Mouse (Mus musculus) layer of hippocampus, adult 2 months (tissue): Measurements from ENCODE around the gene Gas2. TPM values are rescaled to one million over a fixed set of nuclear protein-coding genes. Genes with fewer than 3 reads are reported as not detected.

Experiments used
- DNase-seq, 2 experiments: peaks; one replicate each; pipeline ENCODE4 v3.0.0; 2022; ENCODE audit warnings: low spot score in 2 of 2
- H3K27ac ChIP-seq: fragments of 200-600 bp; 2 replicates; pipeline ENCODE4 v1.8.1; 2022
- H3K4me3 ChIP-seq: fragments of 200-600 bp; 2 replicates; pipeline ENCODE4 v1.8.1; 2022; ENCODE audit warnings: mild to moderate bottlenecking
- CTCF ChIP-seq: fragments of 200-600 bp; conservative IDR thresholded peaks from 2 replicates; pipeline ENCODE4 v1.8.1; 2022; ENCODE audit warnings: antibody characterized with exemption, mild to moderate bottlenecking, moderate library complexity
- total RNA-seq, 2 experiments: library from RNA; stranded (reverse); gene quantifications; 2 replicates each; pipeline ENCODE4 v1.2.3; 2021

The Gas2 gene
- total RNA-seq, 2 experiments from 2014 or later, result 28.2 to 31.0 TPM

GRCm38 (mm10) chr7:51957766-51958165, 96.0 kb downstream of the Gas2 start:
- H3K27ac ChIP-seq, result no peak overlapping the region
- no peak overlapping the region for H3K4me3 ChIP-seq
- no peak for DNase-seq
- no peak for TF ChIP-seq CTCF

DNA sequence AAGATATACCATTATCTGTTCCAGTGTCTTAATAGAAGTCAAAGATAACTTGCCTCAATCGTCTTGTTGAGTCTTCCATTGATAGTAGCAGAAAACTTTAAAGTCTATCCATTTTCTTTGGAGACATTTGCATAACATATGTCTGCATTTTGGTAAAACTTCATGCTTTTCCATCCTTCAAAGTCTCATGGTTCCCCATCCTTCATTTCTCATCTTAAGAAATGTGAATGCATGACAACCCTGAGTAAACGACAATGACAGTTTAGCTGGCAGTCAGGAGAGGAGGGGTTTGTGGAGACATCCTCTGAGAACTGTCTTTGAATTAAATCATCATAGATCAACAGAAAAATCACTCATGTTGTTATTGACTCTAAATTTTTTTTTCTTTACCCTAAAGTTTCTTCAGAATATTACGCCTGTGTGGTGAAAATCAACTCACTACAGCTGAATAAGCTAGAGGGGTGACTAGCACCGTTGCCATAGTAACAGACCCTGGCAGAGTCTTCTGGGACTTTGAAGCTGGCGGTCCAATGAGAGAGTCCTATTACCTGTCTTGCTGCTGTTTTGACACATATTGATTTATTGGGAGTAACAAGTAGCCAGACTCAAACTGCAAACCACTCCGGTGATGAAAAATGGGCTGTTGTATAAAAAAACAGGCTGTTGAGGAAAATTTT, 99.0 kb downstream of the Gas2 start:
- Histone ChIP-seq H3K27ac (no peak overlapping the region), H3K4me3 (no peak overlapping the region)
- no peak for DNase-seq
- TF ChIP-seq CTCF, result no peak

GRCm38 (mm10) chr7:51962219-51962952, 100.6 kb downstream of the Gas2 start:
- TF ChIP-seq CTCF, result no peak
- no peak overlapping the region for H3K4me3 ChIP-seq
- no peak for DNase-seq
- H3K27ac ChIP-seq, result no peak overlapping the region

GRCm38 (mm10) chr7:51964681-51965080, 102.9 kb downstream of the Gas2 start:
- Histone ChIP-seq H3K4me3 (no peak overlapping the region), H3K27ac (no peak overlapping the region)
- DNase-seq, result peak in 1 of 2 experiments; percentile 25
- TF ChIP-seq CTCF, result no peak

DNA sequence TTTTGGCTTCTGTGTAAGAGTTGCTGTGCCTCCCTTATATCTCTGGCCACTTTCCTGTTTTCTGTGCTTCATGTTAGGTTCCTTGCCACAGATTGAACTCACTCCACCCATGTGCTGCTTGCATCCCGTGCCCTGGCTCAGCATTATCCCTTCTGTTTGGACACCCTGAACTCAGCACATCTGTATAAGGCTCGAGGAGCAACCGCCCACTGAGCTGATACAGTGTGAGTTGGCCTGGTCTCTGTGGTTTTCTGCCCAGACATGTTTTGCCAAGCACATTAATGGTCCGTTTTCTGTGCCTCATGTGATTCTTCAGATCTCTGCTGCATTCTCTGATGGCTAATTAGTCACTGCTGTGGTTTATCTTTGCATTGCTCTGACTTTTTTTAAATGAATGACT, 105.8 kb downstream of the Gas2 start:
- TF ChIP-seq CTCF, result no peak
- no peak overlapping the region for H3K27ac ChIP-seq
- H3K4me3 ChIP-seq, result no peak overlapping the region
- DNase-seq, result no peak

- Histone ChIP-seq H3K4me3 (no peak overlapping the region), H3K27ac (no peak overlapping the region)
- no peak for TF ChIP-seq CTCF
Measured at GRCm38 (mm10) chr7:51969379-51969778, 107.6 kb downstream of the Gas2 start.

DNA sequence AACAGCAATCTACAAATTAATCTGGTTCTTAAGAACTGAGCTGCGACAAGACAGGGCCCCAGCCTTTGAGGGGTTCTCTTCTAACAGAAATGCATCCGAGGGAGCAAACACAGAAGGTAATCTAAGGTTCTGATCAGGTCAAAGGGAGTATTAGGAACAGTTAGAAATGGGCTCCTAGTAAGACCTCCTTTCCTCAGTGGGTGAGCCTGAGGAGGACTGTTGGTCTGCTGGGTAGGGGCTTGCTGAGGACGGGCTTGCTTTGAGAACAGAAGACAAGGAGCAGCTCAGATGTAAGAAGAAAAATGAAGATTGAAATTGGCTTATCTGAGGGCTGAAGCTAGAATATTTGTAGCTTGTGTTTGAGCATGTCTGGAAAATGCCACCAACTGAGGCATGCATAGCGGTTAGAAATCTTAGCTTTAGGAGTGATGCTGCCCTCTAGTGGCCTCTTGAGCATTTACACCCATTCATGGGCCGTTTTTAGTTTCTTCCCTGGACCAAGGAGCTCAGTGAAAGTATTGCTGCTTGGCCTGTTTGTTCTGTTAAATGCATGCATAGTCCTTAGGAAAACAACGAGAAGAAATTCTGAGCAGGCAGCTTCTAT, 110.5 kb downstream of the Gas2 start:
- DNase-seq, result peak; percentile 41 to 62
- TF ChIP-seq CTCF, result peak; percentile 95
- no peak overlapping the region for H3K4me3 ChIP-seq
- H3K27ac ChIP-seq, result peak overlapping the region; percentile 37; the same call in 1 of the 2 replicates

More at GRCm38 (mm10) chr7:51969379-51969778, 107.6 kb downstream of the Gas2 start:
- DNase-seq, result no peak

- TF ChIP-seq CTCF, result no peak
- DNase-seq, result no peak
- Histone ChIP-seq H3K4me3 (no peak overlapping the region), H3K27ac (peak overlapping the region; percentile 37; the same call in 1 of the 2 replicates)
Measured at GRCm38 (mm10) chr7:51973091-51973490, 111.3 kb downstream of the Gas2 start.

GRCm38 (mm10) chr7:51973526-51973925, 111.7 kb downstream of the Gas2 start:
- no peak for TF ChIP-seq CTCF
- no peak for DNase-seq
- H3K4me3 ChIP-seq, result no peak overlapping the region
- no peak overlapping the region; the same call in 1 of the 2 replicates for H3K27ac ChIP-seq

- Histone ChIP-seq H3K4me3 (no peak overlapping the region), H3K27ac (no peak overlapping the region)
- no peak for DNase-seq
- TF ChIP-seq CTCF, result no peak
Measured at GRCm38 (mm10) chr7:51975181-51975580, 113.4 kb downstream of the Gas2 start.

DNA sequence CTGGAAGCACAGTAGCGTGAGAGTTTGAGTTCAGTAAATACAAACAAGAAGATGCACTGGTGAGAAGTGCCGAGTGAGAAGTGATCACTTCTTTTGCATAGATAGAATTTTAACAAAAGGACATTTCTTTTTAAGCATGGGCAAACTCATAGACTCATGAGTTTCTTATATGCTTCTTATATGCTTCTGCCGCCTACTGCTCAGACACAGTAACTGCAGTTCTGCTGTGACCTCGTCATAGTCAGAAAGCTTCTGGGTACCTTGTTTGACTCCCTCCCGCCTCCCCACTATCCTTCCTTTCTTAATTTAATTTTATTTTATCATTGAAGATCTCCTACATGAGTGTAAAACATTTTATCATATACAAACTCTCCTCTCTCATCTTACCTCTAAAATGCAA, 117.5 kb downstream of the Gas2 start:
- no peak overlapping the region for H3K4me3 ChIP-seq
- H3K27ac ChIP-seq, result no peak overlapping the region
- no peak for DNase-seq
- peak; percentile 83 for TF ChIP-seq CTCF

- DNase-seq, result peak in 1 of 2 experiments; percentile 25
- Histone ChIP-seq H3K4me3 (no peak overlapping the region), H3K27ac (no peak overlapping the region)
- no peak for TF ChIP-seq CTCF
Measured at GRCm38 (mm10) chr7:51982303-51982702, 120.5 kb downstream of the Gas2 start.

GRCm38 (mm10) chr7:51985763-51986162, 123.9 kb downstream of the Gas2 start:
- no peak for TF ChIP-seq CTCF
- peak; percentile 29 to 30 for DNase-seq
- Histone ChIP-seq H3K27ac (no peak overlapping the region), H3K4me3 (no peak overlapping the region)
